Mouse (Mus musculus): ENCODE data around the gene Tekt2. TPM values are rescaled to one million over a fixed set of nuclear protein-coding genes. Genes with fewer than 3 reads are reported as not detected.

Gene Tekt2
- polyA plus RNA-seq, 1 experiment from 2014 or later, result 3.6 TPM

DNA sequence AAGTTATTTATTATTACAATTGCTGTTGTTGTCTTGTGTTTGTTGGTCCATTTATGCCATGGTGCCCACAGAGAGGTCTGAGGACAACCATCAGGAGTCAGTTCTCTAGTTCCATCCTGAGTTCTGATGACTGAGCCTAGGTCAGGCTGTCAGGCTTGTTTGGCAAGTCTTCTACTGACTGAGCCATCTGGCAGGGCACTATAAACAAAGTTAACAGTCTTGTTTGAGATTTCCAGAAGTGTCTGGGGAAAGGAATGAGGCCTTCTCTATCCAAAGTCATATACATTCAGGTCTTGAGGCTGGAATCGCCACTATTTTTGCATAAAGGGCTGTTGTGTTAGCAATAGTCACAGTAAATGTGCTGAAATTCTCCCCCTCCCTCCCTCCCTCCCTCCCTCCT lies 6.3 kb upstream of the Tekt2 start:
- Histone ChIP-seq H3K4me3 (ENCODE audit: low read depth, low read length) (no peak overlapping the region), H3K9me3 (ENCODE audit: control insufficient read depth, low read length) (no peaks in the 10 kb centered on the region), H3K4me2 (replicated peaks; ENCODE audit: low read depth) (no peak overlapping the region), H3K9ac (ENCODE audit: low read length) (no peak overlapping the region), H3K4me1 (replicated peaks; ENCODE audit: control insufficient read depth, insufficient read depth) (no peaks in the 10 kb centered on the region), H3K27ac (replicated peaks) (no peak overlapping the region), H3K36me3 (ENCODE audit: control insufficient read depth, insufficient read depth, low read length) (no peaks in the 10 kb centered on the region), H3K27me3 (ENCODE audit: control insufficient read depth, insufficient read depth, low read length) (no peaks in the 10 kb centered on the region)
- DNase-seq (ENCODE audit: low spot score) (peak; percentile 13), ATAC-seq (ENCODE audit: low FRiP score, low TSS enrichment) (no peak)
- 10% methylated on average over 1 of the region's 1 CpGs for WGBS
- no peak for TF ChIP-seq CTCF (IDR thresholded peaks at IDR 0.05; ENCODE audit: low read depth)
- no peak for TF ChIP-seq EP300 (optimal IDR thresholded peaks at IDR 0.05)

DNA sequence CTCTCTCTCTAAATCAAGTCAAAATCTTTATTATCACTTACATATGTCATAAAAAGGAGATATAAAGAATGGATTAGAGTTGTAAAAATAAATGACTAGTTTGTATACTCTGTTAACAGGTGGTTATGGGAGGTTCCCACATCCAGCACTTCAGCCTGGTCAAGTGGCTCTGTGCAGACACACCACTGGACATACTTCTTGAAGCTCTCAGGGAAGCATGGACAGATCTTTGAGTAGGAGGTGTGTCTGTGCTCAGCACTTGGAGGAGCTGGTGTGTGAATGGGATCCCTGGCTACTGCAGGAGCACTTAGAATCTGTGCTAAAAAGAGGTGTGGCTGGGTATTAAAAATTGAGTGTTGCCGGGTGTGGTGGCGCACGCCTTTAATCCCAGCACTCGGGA lies 4.8 kb upstream of the Tekt2 start:
- Histone ChIP-seq H3K36me3 (ENCODE audit: control insufficient read depth, insufficient read depth, low read length) (no peaks in the 10 kb centered on the region), H3K27me3 (ENCODE audit: control insufficient read depth, insufficient read depth, low read length) (no peaks in the 10 kb centered on the region), H3K4me3 (ENCODE audit: low read depth, low read length) (no peak overlapping the region), H3K4me1 (replicated peaks; ENCODE audit: control insufficient read depth, insufficient read depth) (peaks cover 3% of the 10 kb centered on the region), H3K9ac (ENCODE audit: low read length) (no peak overlapping the region), H3K27ac (replicated peaks) (no peak overlapping the region), H3K4me2 (replicated peaks; ENCODE audit: low read depth) (no peak overlapping the region), H3K9me3 (ENCODE audit: control insufficient read depth, low read length) (no peaks in the 10 kb centered on the region)
- ATAC-seq (ENCODE audit: low FRiP score, low TSS enrichment) (no peak), DNase-seq (ENCODE audit: low spot score) (no peak)
- TF ChIP-seq EP300 (optimal IDR thresholded peaks at IDR 0.05) (no peak), CTCF (IDR thresholded peaks at IDR 0.05; ENCODE audit: low read depth) (no peak)
- 91% methylated on average over 4 of the region's 4 CpGs for WGBS

DNA sequence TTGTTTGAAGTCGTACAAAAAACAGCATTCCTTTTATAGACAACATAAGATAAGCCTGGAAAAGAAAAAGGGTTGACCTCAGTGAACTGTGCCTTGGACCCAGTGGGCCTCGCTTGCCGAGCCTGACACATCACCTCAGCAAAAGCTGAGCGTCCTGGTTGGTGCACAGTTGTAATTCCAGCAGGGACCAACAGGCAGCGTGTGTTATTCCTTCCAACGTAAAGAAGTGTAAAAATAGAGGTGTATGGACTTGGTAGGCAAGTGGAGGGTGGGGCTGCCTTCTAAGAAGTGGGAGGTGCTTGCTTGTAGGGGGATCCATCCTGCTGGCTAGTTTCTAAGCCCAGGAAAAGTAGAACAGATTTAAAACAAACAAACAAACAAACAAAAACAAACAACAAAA lies 548 bp upstream of the Tekt2 start:
- DNase-seq (ENCODE audit: low spot score) (no peak), ATAC-seq (ENCODE audit: low FRiP score, low TSS enrichment) (no peak)
- H3K4me3 ChIP-seq (ENCODE audit: low read depth, low read length), result no peak overlapping the region
- no peak overlapping the region for H3K4me2 ChIP-seq (replicated peaks; ENCODE audit: low read depth)
- peak; percentile 50; the same call in 1 of the 2 replicates for TF ChIP-seq CTCF (IDR thresholded peaks at IDR 0.05; ENCODE audit: low read depth)
- TF ChIP-seq EP300 (optimal IDR thresholded peaks at IDR 0.05), result no peak
- H3K4me1 ChIP-seq (replicated peaks; ENCODE audit: control insufficient read depth, insufficient read depth), result peaks cover 4% of the 10 kb centered on the region
- no peaks in the 10 kb centered on the region for H3K9me3 ChIP-seq (ENCODE audit: control insufficient read depth, low read length)
- no peaks in the 10 kb centered on the region for H3K27me3 ChIP-seq (ENCODE audit: control insufficient read depth, insufficient read depth, low read length)
- no peak overlapping the region for H3K9ac ChIP-seq (ENCODE audit: low read length)
- WGBS, result 24% methylated on average over 6 of the region's 6 CpGs
- no peak overlapping the region for H3K27ac ChIP-seq (replicated peaks)
- no peaks in the 10 kb centered on the region for H3K36me3 ChIP-seq (ENCODE audit: control insufficient read depth, insufficient read depth, low read length)

DNA sequence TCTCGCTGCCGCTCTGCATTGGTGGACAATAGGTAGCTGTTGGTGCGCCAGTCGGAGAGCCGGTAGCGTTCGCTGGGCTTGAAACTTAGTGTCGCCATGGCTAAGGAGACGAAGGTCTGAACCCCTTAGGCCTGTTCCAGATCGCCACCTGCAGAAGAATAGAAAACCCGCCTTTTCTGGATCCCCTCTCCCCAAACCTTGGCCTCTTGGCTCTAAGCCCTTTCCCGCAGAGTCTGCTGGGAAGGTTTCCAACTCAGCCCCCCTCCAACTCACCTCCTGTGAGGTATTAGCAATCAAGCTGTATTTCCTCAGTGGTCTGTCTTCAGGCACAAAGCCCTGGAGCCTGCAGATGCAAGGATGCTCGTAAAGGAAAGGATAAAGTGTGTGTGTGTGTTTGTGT lies 627 bp downstream of the Tekt2 start:
- DNase-seq (ENCODE audit: low spot score) (peak; percentile 12), ATAC-seq (ENCODE audit: low FRiP score, low TSS enrichment) (no peak)
- Histone ChIP-seq H3K4me2 (replicated peaks; ENCODE audit: low read depth) (peak overlapping the region; percentile 60), H3K9me3 (ENCODE audit: control insufficient read depth, low read length) (no peaks in the 10 kb centered on the region), H3K27ac (replicated peaks) (no peak overlapping the region), H3K9ac (ENCODE audit: low read length) (peak overlapping the region; percentile 48; the same call in 1 of the 2 replicates), H3K4me1 (replicated peaks; ENCODE audit: control insufficient read depth, insufficient read depth) (peaks cover 4% of the 10 kb centered on the region), H3K4me3 (ENCODE audit: low read depth, low read length) (peak overlapping the region; percentile 31; the same call in 1 of the 2 replicates), H3K27me3 (ENCODE audit: control insufficient read depth, insufficient read depth, low read length) (no peaks in the 10 kb centered on the region), H3K36me3 (ENCODE audit: control insufficient read depth, insufficient read depth, low read length) (no peaks in the 10 kb centered on the region)
- 38% methylated on average over 13 of the region's 13 CpGs for WGBS
- TF ChIP-seq CTCF (IDR thresholded peaks at IDR 0.05; ENCODE audit: low read depth), result no peak
- TF ChIP-seq EP300 (optimal IDR thresholded peaks at IDR 0.05), result no peak

DNA sequence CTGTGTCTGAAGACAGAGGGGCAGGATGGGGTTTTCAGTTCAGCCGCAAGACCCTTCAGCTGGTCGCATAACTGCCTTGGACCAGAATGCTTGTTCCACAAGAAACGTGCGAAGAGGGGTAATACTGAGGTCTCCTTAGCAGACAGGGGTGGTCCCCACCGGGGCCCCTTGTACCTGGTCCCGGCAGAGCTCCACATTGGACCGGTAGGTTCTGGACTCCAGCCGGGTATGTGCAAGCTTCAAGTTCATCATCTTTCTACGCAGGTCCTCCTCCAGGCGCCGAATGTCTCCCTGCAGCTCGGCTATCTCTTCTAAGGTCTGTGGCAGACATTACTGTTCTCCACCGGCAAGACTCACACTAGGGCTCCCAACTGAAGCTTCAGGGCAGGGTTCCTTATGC lies 2.8 kb downstream of the Tekt2 start:
- no peak for DNase-seq (ENCODE audit: low spot score)
- no peak overlapping the region for H3K27ac ChIP-seq (replicated peaks)
- no peaks in the 10 kb centered on the region for H3K27me3 ChIP-seq (ENCODE audit: control insufficient read depth, insufficient read depth, low read length)
- no peak overlapping the region for H3K4me3 ChIP-seq (ENCODE audit: low read depth, low read length)
- H3K9me3 ChIP-seq (ENCODE audit: control insufficient read depth, low read length), result no peaks in the 10 kb centered on the region
- no peak overlapping the region for H3K9ac ChIP-seq (ENCODE audit: low read length)
- TF ChIP-seq EP300 (optimal IDR thresholded peaks at IDR 0.05), result no peak
- no peak for TF ChIP-seq CTCF (IDR thresholded peaks at IDR 0.05; ENCODE audit: low read depth)
- WGBS, result 95% methylated on average over 13 of the region's 13 CpGs
- H3K4me1 ChIP-seq (replicated peaks; ENCODE audit: control insufficient read depth, insufficient read depth), result peaks cover 4% of the 10 kb centered on the region
- no peaks in the 10 kb centered on the region; the same call in 1 of the 2 replicates for H3K36me3 ChIP-seq (ENCODE audit: control insufficient read depth, insufficient read depth, low read length)
- H3K4me2 ChIP-seq (replicated peaks; ENCODE audit: low read depth), result no peak overlapping the region
- no peak for ATAC-seq (ENCODE audit: low FRiP score, low TSS enrichment)

DNA sequence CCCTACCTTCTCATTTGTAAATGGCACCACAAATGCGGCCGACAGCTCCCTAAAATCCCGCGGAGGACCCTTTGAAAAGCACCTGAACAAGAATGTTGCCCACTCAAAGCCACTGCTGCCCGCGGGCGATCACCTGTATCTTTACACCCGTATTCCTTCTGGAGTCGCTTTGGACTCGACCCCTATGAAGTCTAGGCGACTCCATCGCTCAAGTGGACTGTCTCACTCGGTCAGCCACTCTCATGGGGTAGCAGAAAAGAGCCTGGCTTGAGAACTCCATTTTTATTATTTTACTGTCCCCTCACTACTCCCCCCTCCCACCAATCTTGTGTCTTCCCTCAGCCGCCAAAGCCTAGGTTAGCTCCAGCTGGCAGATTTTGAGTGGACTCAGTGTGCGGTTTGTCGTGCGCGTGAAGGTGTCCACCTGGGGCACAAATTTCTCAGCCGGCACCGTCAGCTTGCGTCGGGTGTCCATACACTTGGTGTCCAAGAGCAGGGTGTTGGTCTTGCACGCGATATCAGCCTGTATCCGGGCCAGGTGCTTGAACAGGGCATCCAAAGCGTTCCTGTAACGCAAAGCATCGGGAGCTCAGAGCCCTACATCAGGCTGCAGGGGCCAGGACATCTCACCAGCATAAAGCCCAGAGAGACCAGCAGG lies 3.5 kb downstream of the Tekt2 start:
- WGBS, result 54% methylated on average over 28 of the region's 28 CpGs
- peaks cover 3% of the 10 kb centered on the region for H3K36me3 ChIP-seq (ENCODE audit: control insufficient read depth, insufficient read depth, low read length)
- H3K27ac ChIP-seq (replicated peaks), result no peak overlapping the region
- DNase-seq (ENCODE audit: low spot score) (no peak), ATAC-seq (ENCODE audit: low FRiP score, low TSS enrichment) (peak; percentile 5; the same call in 1 of the 2 replicates)
- peaks cover 4% of the 10 kb centered on the region for H3K4me1 ChIP-seq (replicated peaks; ENCODE audit: control insufficient read depth, insufficient read depth)
- H3K9ac ChIP-seq (ENCODE audit: low read length), result no peak overlapping the region
- no peaks in the 10 kb centered on the region for H3K27me3 ChIP-seq (ENCODE audit: control insufficient read depth, insufficient read depth, low read length)
- H3K4me3 ChIP-seq (ENCODE audit: low read depth, low read length), result peak overlapping the region; percentile 94; the same call in 1 of the 2 replicates
- peak overlapping the region; percentile 86 for H3K4me2 ChIP-seq (replicated peaks; ENCODE audit: low read depth)
- no peak for TF ChIP-seq CTCF (IDR thresholded peaks at IDR 0.05; ENCODE audit: low read depth)
- no peak for TF ChIP-seq EP300 (optimal IDR thresholded peaks at IDR 0.05)
- H3K9me3 ChIP-seq (ENCODE audit: control insufficient read depth, low read length), result no peaks in the 10 kb centered on the region

All from stomach, postnatal 0 days (tissue).